ENCODE assay signal across 8 mouse cellular contexts in the genomic region with DNA sequence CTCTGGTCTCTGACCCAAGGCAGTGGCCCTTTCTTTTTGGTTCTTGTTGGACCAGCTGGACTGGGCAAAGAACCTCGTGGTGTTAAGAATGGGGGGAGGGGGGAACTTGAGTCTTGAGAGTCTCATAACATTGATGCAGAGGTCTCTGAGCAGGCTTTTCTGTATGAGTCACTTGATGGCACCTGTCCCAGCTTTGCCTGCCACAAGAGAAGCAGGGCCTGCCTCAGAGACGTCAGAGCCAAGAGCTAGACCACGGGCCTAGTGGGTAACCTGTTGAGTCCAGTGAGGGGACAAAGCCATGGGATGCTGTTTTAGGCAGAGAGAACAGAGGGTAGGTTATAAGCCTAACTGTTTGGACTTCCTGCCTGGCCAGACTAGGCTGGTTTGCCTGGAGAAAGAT. TPM values are rescaled to one million over a fixed set of nuclear protein-coding genes. Genes with fewer than 3 reads are reported as not detected.
DNase-seq lines count a peak whose midpoint lies in the region; ATAC-seq lines count a peak whose summit lies in the region.

No protein-coding gene starts in this region.

- no peaks in the 10 kb centered on the region for H3K27me3 ChIP-seq in megakaryocyte, embryonic 14.5 days (replicated peaks)
- H3K27me3 ChIP-seq in forebrain, embryonic 14.5 days (replicated peaks; ENCODE audit: control insufficient read depth, insufficient read depth, low read length): no peaks in the 10 kb centered on the region
- H3K27me3 ChIP-seq in intestine, embryonic 16.5 days (replicated peaks; ENCODE audit: control insufficient read depth, insufficient read depth, low read length): no peaks in the 10 kb centered on the region
- no peaks in the 10 kb centered on the region for H3K27me3 ChIP-seq in midbrain, embryonic 10.5 days (ENCODE audit: low read depth, poor library complexity, severe bottlenecking)

- peaks cover 96% of the 10 kb centered on the region for H3K4me1 ChIP-seq in megakaryocyte, embryonic 14.5 days
- peaks cover 39% of the 10 kb centered on the region for H3K4me1 ChIP-seq in forebrain, embryonic 14.5 days (ENCODE audit: control insufficient read depth, insufficient read depth, low read length)
- H3K4me1 ChIP-seq in intestine, embryonic 16.5 days (ENCODE audit: control insufficient read depth, insufficient read depth, low read length): peaks cover 45% of the 10 kb centered on the region
- H3K4me1 ChIP-seq in midbrain, embryonic 10.5 days: peaks cover 78% of the 10 kb centered on the region

- H3K27ac ChIP-seq in forebrain, embryonic 14.5 days (ENCODE audit: low read depth, low read length): no peak overlapping the region; the same call in 1 of the 2 replicates
- peak overlapping the region; percentile 99 for H3K27ac ChIP-seq in intestine, embryonic 16.5 days (ENCODE audit: low read length)
- peak overlapping the region; percentile 98 for H3K27ac ChIP-seq in midbrain, embryonic 10.5 days (replicated peaks)

- DNase-seq in adrenal gland, postnatal 36 days: peak; percentile 76 to 79
- DNase-seq in forebrain, embryonic 14.5 days (ENCODE audit: low spot score): peak; percentile 63
- DNase-seq in midbrain, embryonic 10.5 days (ENCODE audit: low spot score): no peak
- DNase-seq in right cerebral cortex, adult 18-20 months: no peak
- no peak for DNase-seq in c-Kit-positive CD71-positive TER-119-positive erythroid progenitor cells, embryonic 14.5 days (ENCODE audit: low spot score)

- no peaks in the 10 kb centered on the region for H3K9me3 ChIP-seq in megakaryocyte, embryonic 14.5 days
- no peaks in the 10 kb centered on the region for H3K9me3 ChIP-seq in forebrain, embryonic 14.5 days (replicated peaks; ENCODE audit: control insufficient read depth, low read length)
- H3K9me3 ChIP-seq in intestine, embryonic 16.5 days (ENCODE audit: control insufficient read depth, low read length): no peaks in the 10 kb centered on the region
- no peaks in the 10 kb centered on the region for H3K9me3 ChIP-seq in midbrain, embryonic 10.5 days (replicated peaks)

- ATAC-seq in megakaryocyte, adult 5-6 weeks (ENCODE audit: poor library complexity, severe bottlenecking): no peak
- ATAC-seq in forebrain, embryonic 14.5 days: no peak
- no peak for ATAC-seq in intestine, embryonic 16.5 days

- H3K36me3 ChIP-seq in megakaryocyte, embryonic 14.5 days (replicated peaks; ENCODE audit: low read length): peaks cover 54% of the 10 kb centered on the region
- peaks cover 55% of the 10 kb centered on the region for H3K36me3 ChIP-seq in forebrain, embryonic 14.5 days (ENCODE audit: control insufficient read depth, insufficient read depth, low read length)
- peaks cover 18% of the 10 kb centered on the region for H3K36me3 ChIP-seq in intestine, embryonic 16.5 days (ENCODE audit: control insufficient read depth, insufficient read depth, low read length)
- peaks cover 56% of the 10 kb centered on the region for H3K36me3 ChIP-seq in midbrain, embryonic 10.5 days

- peak overlapping the region; percentile 99 for H3K4me2 ChIP-seq in forebrain, embryonic 14.5 days (ENCODE audit: low read length)
- peak overlapping the region; percentile 89 for H3K4me2 ChIP-seq in intestine, embryonic 16.5 days (ENCODE audit: low read depth, low read length)

- H3K4me3 ChIP-seq in megakaryocyte, embryonic 14.5 days (replicated peaks): peak overlapping the region; percentile 98
- peak overlapping the region; percentile 99 for H3K4me3 ChIP-seq in forebrain, embryonic 14.5 days (ENCODE audit: low read depth, low read length)
- H3K4me3 ChIP-seq in intestine, embryonic 16.5 days (ENCODE audit: low read length): peak overlapping the region; percentile 85
- peak overlapping the region; percentile 86 for H3K4me3 ChIP-seq in midbrain, embryonic 10.5 days

- WGBS in forebrain, embryonic 14.5 days: 1% methylated on average over 3 of the region's 3 CpGs
- 0% methylated on average over 3 of the region's 3 CpGs for WGBS in intestine, embryonic 16.5 days
- WGBS in midbrain, embryonic 10.5 days: 22% methylated on average over 3 of the region's 3 CpGs

- peak overlapping the region; percentile 99 for H3K9ac ChIP-seq in forebrain, embryonic 14.5 days (ENCODE audit: low read length)
- H3K9ac ChIP-seq in intestine, embryonic 16.5 days (ENCODE audit: low read depth, low read length): peak overlapping the region; percentile 95

RNA-seq across cellular contexts. Expression of a gene that starts 1.8 kb away (rescaled TPM):
- 6.4 and 14.5 TPM in 2 replicates for polyA plus RNA-seq in megakaryocyte, embryonic 14.5 days (2012; ENCODE audit: insufficient read depth, low replicate concordance)
- 30.0 and 33.3 TPM in 2 replicates for total RNA-seq in megakaryocyte, adult 5-6 weeks (2015)
- total RNA-seq in megakaryocyte, adult 5-6 weeks (2017): 26.9 and 28.9 TPM in 2 replicates
- total RNA-seq in adrenal gland, postnatal 36 days (2021): 100 to 1,000 TPM; 596 to 993 TPM
- polyA plus RNA-seq in forebrain, embryonic 14.5 days (2014; fragmentation: Nextera tagmentation; extraction: Ambion mirVana): 220 and 266 TPM in 2 replicates
- 452 and 553 TPM in 2 replicates for polyA plus RNA-seq in intestine, embryonic 16.5 days (2015; fragmentation: Nextera tagmentation; extraction: Ambion mirVana)
- 326 and 382 TPM in 2 replicates for polyA plus RNA-seq in midbrain, embryonic 10.5 days (2016; fragmentation: Nextera tagmentation; extraction: Ambion mirVana)

RNA-seq across cellular contexts. Expression of a gene that starts 37.6 kb away (rescaled TPM):
- polyA plus RNA-seq in megakaryocyte, embryonic 14.5 days (2012; ENCODE audit: insufficient read depth, low replicate concordance): not detected in 2 replicates
- 0.40 TPM in 1 of 2 replicates, not detected in the other for total RNA-seq in megakaryocyte, adult 5-6 weeks (2015)
- total RNA-seq in megakaryocyte, adult 5-6 weeks (2017): 0.12 TPM in 1 of 2 replicates, not detected in the other
- 1 to 10 TPM; 5.1 to 8.5 TPM for total RNA-seq in adrenal gland, postnatal 36 days (2021)
- 0.10 and 0.42 TPM in 2 replicates for polyA plus RNA-seq in forebrain, embryonic 14.5 days (2014; fragmentation: Nextera tagmentation; extraction: Ambion mirVana)
- polyA plus RNA-seq in intestine, embryonic 16.5 days (2015; fragmentation: Nextera tagmentation; extraction: Ambion mirVana): 0.09 and 0.22 TPM in 2 replicates
- polyA plus RNA-seq in midbrain, embryonic 10.5 days (2016; fragmentation: Nextera tagmentation; extraction: Ambion mirVana): 0.06 TPM in 1 of 2 replicates, not detected in the other

Comparison
In these comparisons a context has a peak if more than half of its experiments do, and no peak if none do; other contexts are left out.
1. DNase-seq: peak in adrenal gland, postnatal 36 days (2 of 2) and forebrain, embryonic 14.5 days (single experiment); none in midbrain, embryonic 10.5 days (single experiment), right cerebral cortex, adult 18-20 months (single experiment) and c-Kit-positive CD71-positive TER-119-positive erythroid progenitor cells, embryonic 14.5 days (single experiment).
2. RNA of a gene that starts 1.8 kb away (polyA plus RNA-seq): 452 to 553 TPM in intestine, embryonic 16.5 days, 326 to 382 TPM in midbrain, embryonic 10.5 days and 220 to 266 TPM in forebrain, embryonic 14.5 days; 6.4 to 14.5 TPM in megakaryocyte, embryonic 14.5 days; every median in the first group is over 10 times any median in the second.
3. Peak in every context shown above with its lines, with median percentiles within 50 percentile points of each other: H3K4me3 ChIP-seq.